Mouse (Mus musculus): ENCODE data around the gene Imp4.

DNA sequence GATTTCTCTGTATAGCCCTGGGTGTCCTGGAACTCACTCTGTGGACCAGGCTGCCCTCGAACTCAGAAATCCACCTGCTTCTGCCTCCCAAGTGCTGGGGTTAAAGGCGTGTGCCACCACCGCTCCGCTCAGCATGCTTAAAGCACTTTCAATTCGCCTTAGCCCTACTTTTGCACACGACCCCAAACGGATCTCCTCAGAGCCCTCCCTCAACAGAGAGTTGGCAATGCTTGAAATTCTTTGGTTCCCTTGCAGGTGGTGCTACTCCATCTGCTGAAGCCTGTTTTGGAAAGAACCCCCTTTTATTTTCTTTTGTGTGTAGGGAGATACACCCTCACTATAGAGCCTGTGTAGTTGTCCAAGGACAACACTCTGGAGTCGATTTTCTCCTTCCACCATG lies 18.8 kb downstream of the Imp4 start:
- no peak for TF ChIP-seq CTCF (IDR thresholded peaks at IDR 0.05; ENCODE audit: control insufficient read depth, insufficient read depth, insufficient read length)
- TF ChIP-seq CEBPB (IDR thresholded peaks at IDR 0.05; ENCODE audit: low read depth), result no peak
- TF ChIP-seq USF1 (IDR thresholded peaks at IDR 0.05; ENCODE audit: low read depth), result no peak
- no peak for TF ChIP-seq MYOG (IDR thresholded peaks at IDR 0.05; ENCODE audit: control insufficient read depth, extremely low read depth, insufficient read length)
- no peak for TF ChIP-seq FOSL1 (IDR thresholded peaks at IDR 0.05; ENCODE audit: insufficient read depth, low read length, poor library complexity, severe bottlenecking)
- TF ChIP-seq MAX (IDR thresholded peaks at IDR 0.05), result no peak
- TF ChIP-seq MYOD1 (IDR thresholded peaks at IDR 0.05; ENCODE audit: control insufficient read depth, insufficient read length, low read depth), result no peak

Measured in C2C12 (cell line).